Mouse (Mus musculus) ES-Bruce4 (cell line): ENCODE measurements around the gene Dynll1. TPM values are rescaled to one million over a fixed set of nuclear protein-coding genes. Genes with fewer than 3 reads are reported as not detected.
A peak's percentile ranks its signal among the peaks of the same experiment; 100 is the strongest.

ENCODE experiments used
- H3K27ac ChIP-seq: 2 replicates; pipeline ENCODE4 v1.5.1; 2012; ENCODE audit warnings: low read length, inconsistent platforms; ENCODE audit not compliant: insufficient read depth
- H3K27me3 ChIP-seq: 2 replicates; pipeline ENCODE4 v1.6.1; 2012; ENCODE audit warnings: mild to moderate bottlenecking, low read length, inconsistent platforms; ENCODE audit not compliant: control insufficient read depth, poor library complexity, insufficient read depth, severe bottlenecking
- H3K36me3 ChIP-seq: 2 replicates; pipeline ENCODE4 v1.6.1; 2012; ENCODE audit warnings: inconsistent platforms, mild to moderate bottlenecking, low read length, moderate library complexity; ENCODE audit not compliant: control insufficient read depth, poor library complexity, insufficient read depth, severe bottlenecking
- H3K4me1 ChIP-seq: one replicate; pipeline ENCODE4 v1.8.1; 2011; ENCODE audit warnings: low read length; ENCODE audit not compliant: control insufficient read depth, insufficient read depth
- H3K4me3 ChIP-seq: 2 replicates; pipeline ENCODE4 v1.5.1; 2011; ENCODE audit warnings: low read depth, mild to moderate bottlenecking, low read length
- H3K9ac ChIP-seq: 2 replicates; pipeline ENCODE4 v1.6.1; 2012; ENCODE audit warnings: low read depth, mild to moderate bottlenecking, inconsistent platforms; ENCODE audit not compliant: poor library complexity, severe bottlenecking
- H3K9me3 ChIP-seq: replicated peaks from 2 replicates; pipeline ENCODE4 v1.6.1; 2012; ENCODE audit warnings: mild to moderate bottlenecking, low read length, inconsistent platforms; ENCODE audit not compliant: control insufficient read depth, poor library complexity, insufficient read depth, severe bottlenecking
- CTCF ChIP-seq: IDR thresholded peaks from one replicate; pipeline ENCODE4 v1.8.1; 2011; ENCODE audit warnings: low read depth, low read length
- EP300 ChIP-seq: IDR thresholded peaks from 2 replicates; pipeline ENCODE4 v1.6.1; 2011; ENCODE audit warnings: low read depth, low read length; ENCODE audit not compliant: insufficient read depth
- POLR2A ChIP-seq: IDR thresholded peaks from one replicate; pipeline ENCODE4 v1.8.1; 2011; ENCODE audit warnings: low read length; ENCODE audit not compliant: insufficient read depth
- polyA plus RNA-seq: library from polyadenylated mRNA; stranded (reverse); fragments of >200 nt; gene quantifications from 2 replicates; pipeline ENCODE4 v1.2.4, GENCODE M21; 2011; ENCODE audit warnings: low read depth; ENCODE audit not compliant: missing spikeins, insufficient read depth, insufficient read length

The Dynll1 gene
- polyA plus RNA-seq, 1 experiment, result 556 TPM

DNA sequence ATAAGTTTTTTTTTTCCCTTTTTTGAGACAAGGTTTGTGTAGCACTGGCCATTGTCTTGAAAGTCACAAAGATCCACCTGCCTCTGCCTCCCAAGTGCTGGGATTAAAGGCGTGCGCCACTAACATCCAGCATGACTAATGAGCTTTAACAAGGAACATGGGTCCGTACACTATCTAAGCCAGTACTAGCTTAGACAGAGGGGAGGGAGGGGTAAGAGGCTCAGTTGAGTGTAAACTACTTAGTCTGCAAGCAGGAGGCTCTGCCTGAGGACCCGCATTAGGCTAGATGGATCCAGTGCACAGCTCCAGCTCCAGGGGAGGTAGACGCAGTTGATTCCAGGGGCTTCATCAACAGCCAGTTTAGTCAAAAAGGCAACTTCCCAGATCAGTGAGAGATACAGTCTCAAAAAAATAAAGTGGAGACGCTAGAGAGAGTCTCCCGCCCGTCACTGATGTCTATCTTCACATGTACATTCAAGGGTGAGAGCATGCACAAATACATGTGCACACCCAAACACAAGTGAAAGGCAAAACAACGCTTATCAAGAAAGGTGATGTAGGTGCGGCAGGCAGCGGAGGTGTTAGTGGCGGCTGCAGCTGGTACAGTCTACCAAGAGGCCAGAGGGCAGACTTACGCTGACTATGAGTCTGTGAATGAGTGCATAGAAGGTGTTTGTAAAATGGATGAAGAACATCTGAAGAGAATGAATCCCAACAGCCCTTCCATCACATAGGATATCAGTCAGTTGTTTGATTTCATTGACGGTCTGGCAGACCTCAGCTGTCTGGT is 38.1 kb downstream of the Dynll1 start:
- H3K27ac ChIP-seq, result no peak overlapping the region
- H3K27me3 ChIP-seq, result no peaks in the 10 kb centered on the region
- no peak overlapping the region for H3K4me3 ChIP-seq
- H3K9ac ChIP-seq, result no peak overlapping the region
- H3K36me3 ChIP-seq, result peaks cover 43% of the 10 kb centered on the region
- TF ChIP-seq CTCF (no peak), EP300 (no peak), POLR2A (no peak)
- peaks cover 2% of the 10 kb centered on the region for H3K4me1 ChIP-seq
- no peaks in the 10 kb centered on the region for H3K9me3 ChIP-seq

DNA sequence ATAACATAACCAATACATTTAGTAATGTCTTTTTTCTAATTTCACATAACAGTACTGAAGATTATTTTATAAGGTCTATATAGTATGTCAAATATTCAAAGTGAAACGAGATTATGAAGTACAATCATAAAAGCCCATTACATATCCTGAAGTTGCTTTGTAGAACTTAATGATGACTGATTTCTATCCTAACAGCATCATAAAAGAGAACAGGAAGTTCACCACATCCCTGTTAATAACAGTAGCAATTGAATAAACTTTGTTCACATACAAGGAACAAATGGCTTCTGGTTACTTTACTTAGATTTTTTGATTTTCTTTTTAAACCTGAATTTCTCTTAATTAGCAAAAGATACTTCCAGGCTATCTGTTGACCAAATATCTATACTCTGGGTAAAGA is 38.9 kb downstream of the Dynll1 start:
- Histone ChIP-seq H3K27me3 (no peaks in the 10 kb centered on the region), H3K36me3 (peaks cover 45% of the 10 kb centered on the region), H3K9ac (no peak overlapping the region), H3K9me3 (no peaks in the 10 kb centered on the region), H3K4me1 (peaks cover 2% of the 10 kb centered on the region), H3K27ac (no peak overlapping the region), H3K4me3 (no peak overlapping the region)
- TF ChIP-seq CTCF, result no peak
- no peak for TF ChIP-seq EP300
- TF ChIP-seq POLR2A, result no peak

DNA sequence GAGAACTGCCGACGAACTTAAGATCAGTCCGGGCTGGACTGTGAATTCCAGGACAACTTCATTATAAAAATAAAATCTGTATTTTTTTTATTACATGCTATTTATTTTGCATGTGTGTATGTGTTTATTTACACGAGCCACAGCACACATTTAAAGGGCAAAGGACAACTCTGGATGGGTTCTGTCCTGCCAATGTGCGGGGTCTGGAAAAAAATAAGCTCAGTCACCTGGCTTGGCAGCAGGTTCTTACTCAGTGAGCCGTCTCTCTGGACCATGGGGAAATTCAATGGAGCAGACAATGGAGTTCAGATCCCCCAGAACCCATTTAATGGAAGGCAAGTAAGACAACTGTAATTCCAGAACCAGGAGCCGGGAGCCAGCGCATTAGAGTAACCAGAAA is 39.7 kb downstream of the Dynll1 start:
- Histone ChIP-seq H3K4me1 (peaks cover under 1% of the 10 kb centered on the region), H3K27me3 (no peaks in the 10 kb centered on the region), H3K36me3 (peaks cover 52% of the 10 kb centered on the region), H3K9me3 (no peaks in the 10 kb centered on the region), H3K9ac (peak overlapping the region; percentile 28; the same call in 1 of the 2 replicates), H3K4me3 (no peak overlapping the region), H3K27ac (peak overlapping the region; percentile 65; the same call in 1 of the 2 replicates)
- TF ChIP-seq CTCF, result no peak
- no peak for TF ChIP-seq EP300
- no peak for TF ChIP-seq POLR2A

DNA sequence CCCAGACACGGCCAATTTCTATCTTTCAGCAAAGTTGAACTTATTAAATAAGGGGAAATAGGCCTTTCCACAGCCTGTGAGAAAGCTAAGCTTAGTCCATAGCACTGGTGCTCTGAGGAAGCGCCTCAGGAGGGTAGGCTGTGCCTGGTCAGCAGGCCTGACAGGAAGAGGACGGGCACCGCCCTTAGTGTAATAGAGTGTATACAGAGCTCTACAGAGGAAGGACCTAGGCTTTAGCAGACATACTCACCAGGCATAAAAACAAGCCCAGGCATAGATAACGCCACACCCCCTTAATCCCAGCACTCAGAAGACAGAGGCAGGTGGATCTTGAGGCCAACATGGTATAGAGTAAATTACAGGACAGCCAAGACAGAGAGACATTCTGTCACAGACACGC is 40.4 kb downstream of the Dynll1 start:
- Histone ChIP-seq H3K4me3 (no peak overlapping the region), H3K27me3 (no peaks in the 10 kb centered on the region), H3K9ac (peak overlapping the region; percentile 28; the same call in 1 of the 2 replicates), H3K9me3 (no peaks in the 10 kb centered on the region), H3K27ac (peak overlapping the region; percentile 65; the same call in 1 of the 2 replicates), H3K36me3 (peaks cover 60% of the 10 kb centered on the region), H3K4me1 (no peaks in the 10 kb centered on the region)
- no peak for TF ChIP-seq CTCF
- no peak for TF ChIP-seq EP300
- TF ChIP-seq POLR2A, result no peak

DNA sequence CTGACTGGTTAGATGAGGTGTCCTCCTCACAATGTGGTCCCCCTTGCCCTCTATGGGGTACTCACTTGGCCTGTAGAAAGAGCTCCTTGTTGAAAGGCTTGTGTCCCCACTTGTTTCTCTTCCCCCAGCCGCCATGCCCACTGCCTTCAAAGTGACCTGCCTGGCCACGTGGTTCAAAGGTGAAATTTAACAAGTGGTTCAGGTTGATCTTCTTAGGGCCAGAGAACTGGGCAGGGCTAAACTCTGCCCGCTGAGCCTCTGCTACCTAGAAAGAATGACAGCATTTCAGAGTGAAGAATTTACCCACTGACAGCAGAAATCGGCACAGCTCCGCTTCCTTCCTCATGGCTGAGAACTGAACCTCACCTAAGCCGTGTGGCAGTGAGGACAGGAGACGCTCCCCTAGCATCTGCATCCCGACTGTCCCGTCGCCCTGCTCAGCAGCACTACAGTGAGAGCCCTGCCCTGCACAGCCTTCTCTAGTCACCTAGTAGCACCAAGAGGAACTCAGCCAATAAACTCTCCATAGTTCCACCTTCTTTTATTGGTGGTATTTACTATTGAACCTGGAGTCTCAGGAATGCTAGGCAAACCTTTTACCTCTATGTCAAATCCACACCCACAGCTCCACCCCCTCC is 43.8 kb downstream of the Dynll1 start:
- H3K36me3 ChIP-seq, result peaks cover 58% of the 10 kb centered on the region
- H3K27ac ChIP-seq, result no peak overlapping the region
- no peak for TF ChIP-seq EP300
- TF ChIP-seq CTCF, result no peak
- no peak for TF ChIP-seq POLR2A
- H3K4me1 ChIP-seq, result no peaks in the 10 kb centered on the region
- H3K4me3 ChIP-seq, result no peak overlapping the region
- H3K27me3 ChIP-seq, result no peaks in the 10 kb centered on the region
- H3K9me3 ChIP-seq, result no peaks in the 10 kb centered on the region
- no peak overlapping the region for H3K9ac ChIP-seq

DNA sequence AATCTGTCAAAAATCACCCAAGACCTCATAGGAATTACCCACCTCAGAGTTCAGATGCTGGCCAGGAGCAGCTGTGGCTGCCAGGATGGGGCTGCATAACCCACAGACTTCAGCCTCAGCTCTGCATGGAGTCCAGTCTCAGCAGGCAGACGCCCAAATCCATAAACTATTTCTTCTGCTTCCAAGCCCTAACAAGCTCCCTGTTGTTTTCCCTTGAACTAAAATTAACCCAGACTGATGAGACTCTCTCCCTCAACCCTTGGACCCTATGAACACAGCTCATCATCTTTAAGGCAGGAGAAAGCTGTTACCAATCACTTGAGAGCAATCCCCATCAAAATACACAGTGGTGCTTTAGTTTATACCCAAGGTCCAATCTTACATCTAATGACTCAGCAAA is 45.3 kb downstream of the Dynll1 start:
- Histone ChIP-seq H3K4me3 (no peak overlapping the region), H3K9me3 (no peaks in the 10 kb centered on the region), H3K9ac (no peak overlapping the region), H3K4me1 (no peaks in the 10 kb centered on the region), H3K36me3 (peaks cover 61% of the 10 kb centered on the region), H3K27ac (no peak overlapping the region), H3K27me3 (no peaks in the 10 kb centered on the region)
- TF ChIP-seq CTCF, result no peak

Other genes starting within 250 kb of the Dynll1 start
- not detected in 2 replicates for gene Gm10401, start 202.7 kb downstream of the Dynll1 start, polyA plus RNA-seq
- gene Acads, start 181.7 kb downstream of the Dynll1 start, polyA plus RNA-seq, result 44.8 and 52.1 TPM in 2 replicates
- 35.5 and 36.9 TPM in 2 replicates for gene Unc119b, start 166.0 kb downstream of the Dynll1 start, polyA plus RNA-seq
- gene Mlec, start 142.8 kb downstream of the Dynll1 start, polyA plus RNA-seq, result 137 and 139 TPM in 2 replicates
- 8.1 and 11.4 TPM in 2 replicates for gene Cabp1, start 106.6 kb downstream of the Dynll1 start, polyA plus RNA-seq
- 76.1 and 79.9 TPM in 2 replicates for gene Pop5, start 65.2 kb downstream of the Dynll1 start, polyA plus RNA-seq
- 180 and 185 TPM in 2 replicates for gene Rnf10, start 28.1 kb downstream of the Dynll1 start, polyA plus RNA-seq
- 28.3 and 35.9 TPM in 2 replicates for gene Coq5, start 21.3 kb downstream of the Dynll1 start, polyA plus RNA-seq
- 107 and 111 TPM in 2 replicates for gene Srsf9, start 26.2 kb upstream of the Dynll1 start, polyA plus RNA-seq
- gene Gatc, start 40.2 kb upstream of the Dynll1 start, polyA plus RNA-seq, result 12.9 and 17.3 TPM in 2 replicates
- 21.6 and 22.9 TPM in 2 replicates for gene Triap1, start 40.2 kb upstream of the Dynll1 start, polyA plus RNA-seq
- 319 and 337 TPM in 2 replicates for gene Cox6a1, start 48.0 kb upstream of the Dynll1 start, polyA plus RNA-seq
- gene Msi1, start 128.6 kb upstream of the Dynll1 start, polyA plus RNA-seq, result 48.7 and 49.2 TPM in 2 replicates
- 55.4 and 63.2 TPM in 2 replicates for gene Pla2g1b, start 165.3 kb upstream of the Dynll1 start, polyA plus RNA-seq
- gene Sirt4, start 183.7 kb upstream of the Dynll1 start, polyA plus RNA-seq, result 22.2 and 28.3 TPM in 2 replicates
- gene Pxn, start 205.7 kb upstream of the Dynll1 start, polyA plus RNA-seq, result 35.1 and 38.1 TPM in 2 replicates